Mouse (Mus musculus) adrenal gland, adult 10 weeks (tissue): ENCODE data around the gene Gm27235. TPM values are rescaled to one million over a fixed set of nuclear protein-coding genes. Genes with fewer than 3 reads are reported as not detected.

Experiments used
- polyA plus RNA-seq: library from polyadenylated mRNA; stranded (reverse); fragments of 350-450 nt; fragmentation: Illumina TruSeq; extraction: RNeasy Lipid Tissue Mini Kit (QIAGEN cat#74804); gene quantifications from one replicate; pipeline ENCODE4 v1.2.3, GENCODE M21; 2014; ENCODE audit warnings: low read depth, low replicate concordance

Gm27235 gene
- not detected for polyA plus RNA-seq

DNA sequence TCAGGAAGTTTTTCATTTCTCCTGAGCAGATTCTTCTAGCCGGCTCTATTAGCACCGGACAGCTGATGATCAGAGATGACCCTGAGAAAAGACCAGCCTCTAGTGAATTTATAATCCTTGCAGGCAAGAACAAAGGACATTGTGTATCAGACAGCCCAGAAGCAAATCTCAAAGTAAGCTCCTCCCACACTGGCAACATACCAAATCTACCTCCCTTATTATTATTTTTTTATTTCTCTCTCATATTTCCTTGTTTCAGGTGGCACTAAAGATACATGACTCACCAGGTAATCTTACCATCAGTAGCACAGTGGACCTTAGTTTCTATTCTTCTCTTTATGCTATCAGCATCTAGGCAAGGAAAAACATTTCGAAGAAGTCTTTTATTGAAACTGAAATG lies at the start of gene Gm27235, which contains the start of gene D730048I06Rik:
Gm27235 (minus strand) TSS at position 101 of the 400 bp plus-strand sequence.
D730048I06Rik (minus strand) TSS at position 112 of the 400 bp plus-strand sequence.

DNA sequence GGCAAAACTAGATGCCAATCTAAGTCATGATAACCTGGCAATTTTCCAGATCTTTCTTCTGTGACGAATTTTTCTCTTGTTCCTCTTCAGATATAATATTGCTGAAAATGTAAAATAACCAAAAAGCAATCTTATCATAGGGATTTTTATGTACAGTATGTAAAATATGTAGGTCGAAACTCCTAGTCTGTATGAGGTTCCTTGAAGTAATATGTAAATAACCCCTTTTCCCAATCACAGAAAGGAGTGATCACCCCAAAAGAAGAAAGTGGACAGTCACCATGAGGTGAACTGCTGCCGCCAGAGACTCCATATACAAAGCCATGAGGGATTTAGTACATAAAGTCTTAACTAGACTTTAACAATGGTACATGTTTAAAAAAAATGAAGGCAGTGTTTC lies 11.9 kb downstream of the Gm27235 start, which contains the start of gene Gm17727:
Gm17727 (minus strand) TSS at position 101 of the 400 bp plus-strand sequence.

DNA sequence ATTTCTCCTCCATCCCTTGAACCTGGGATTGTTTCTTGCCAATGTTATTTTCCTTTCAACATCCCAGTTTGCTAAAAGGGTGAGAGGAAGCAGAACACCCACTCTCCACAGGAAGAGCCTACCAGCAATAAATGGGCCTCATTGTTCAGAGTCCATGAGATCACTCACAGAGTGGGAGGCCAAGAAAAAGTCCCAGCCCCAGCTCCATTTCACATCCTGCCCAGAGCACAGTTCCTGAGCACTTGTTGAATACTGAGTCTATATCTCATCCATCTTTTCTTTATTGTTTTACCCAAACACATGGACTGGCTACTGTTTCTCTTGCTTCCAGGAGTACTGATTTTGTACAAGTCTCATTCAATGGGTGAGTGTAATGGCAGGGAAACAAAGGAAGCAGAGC lies 49.2 kb downstream of the Gm27235 start, which contains the start of gene Gm17677:
Gm17677 (plus strand) TSS at position 301 of the 400 bp plus-strand sequence.

Other genes starting within 250 kb of the Gm27235 start
- gene Ddx25, start 231.6 kb downstream of the Gm27235 start, polyA plus RNA-seq = 1.5 TPM
- 33.5 TPM for gene Pus3, start 231.5 kb downstream of the Gm27235 start, polyA plus RNA-seq
- 0.87 TPM for gene Pate2, start 219.8 kb downstream of the Gm27235 start, polyA plus RNA-seq
- 9.0 TPM for gene Hyls1, start 219.7 kb downstream of the Gm27235 start, polyA plus RNA-seq
- gene Pate4, start 178.2 kb downstream of the Gm27235 start, polyA plus RNA-seq = not detected
- gene Pate3, start 141.9 kb downstream of the Gm27235 start, polyA plus RNA-seq = not detected
- gene Pate1, start 102.7 kb downstream of the Gm27235 start, polyA plus RNA-seq = not detected
- gene Gm17677, start 49.1 kb downstream of the Gm27235 start, polyA plus RNA-seq = not detected
- not detected for gene Gm17727, start 12.0 kb downstream of the Gm27235 start, polyA plus RNA-seq
- gene D730048I06Rik, start within 50 bp of the Gm27235 start, polyA plus RNA-seq = 0.58 TPM
- gene 9230110F15Rik, start 54.0 kb upstream of the Gm27235 start, polyA plus RNA-seq = 0.93 TPM
- gene 9230113P08Rik, start 118.3 kb upstream of the Gm27235 start, polyA plus RNA-seq = not detected